Mouse (Mus musculus) adrenal gland (tissue): Measurements from ENCODE around the gene Igfbp3.

ENCODE experiments used
- intact Hi-C: fragments of 180-260 bp; cut with DNase I; formaldehyde crosslinking; loops from one replicate; pipeline ENCODE4 v1.15.1; 2025

Igfbp3 gene

GRCm38 (mm10) chr11:7173664-7174063 is 40.1 kb downstream of the Igfbp3 start:
- intact Hi-C loops = no loop called here

- intact Hi-C loops = loop anchor here (10.0 kb wide), 1 partner anchor 515 kb away; the partner anchor contains the start of gene Ramp3
Measured at GRCm38 (mm10) chr11:7169645-7170044, 44.1 kb downstream of the Igfbp3 start.

- intact Hi-C loops = loop anchor here (10.0 kb wide), 1 partner anchor 510 kb away; the partner anchor contains the start of gene Ramp3
Measured at GRCm38 (mm10) chr11:7164416-7164815, 49.3 kb downstream of the Igfbp3 start.

- intact Hi-C loops = loop anchor here (10.0 kb wide), 1 partner anchor 507 kb away; the partner anchor contains the start of gene Ramp3
Measured at GRCm38 (mm10) chr11:7161502-7162174, 52.1 kb downstream of the Igfbp3 start.

- intact Hi-C loops = loop anchor here (10.0 kb wide), 1 partner anchor 506 kb away; the partner anchor contains the start of gene Ramp3
Measured at GRCm38 (mm10) chr11:7160637-7161101, 53.1 kb downstream of the Igfbp3 start.

- intact Hi-C loops = loop anchor here (10.0 kb wide), 1 partner anchor 505 kb away; the partner anchor contains the start of gene Ramp3
Measured at GRCm38 (mm10) chr11:7160146-7160545, 53.6 kb downstream of the Igfbp3 start.

GRCm38 (mm10) chr11:7158196-7158595 is 55.5 kb downstream of the Igfbp3 start:
- intact Hi-C loops = no loop called here

- intact Hi-C loops = no loop called here
Measured at GRCm38 (mm10) chr11:7156427-7156826, 57.3 kb downstream of the Igfbp3 start.
